Mouse (Mus musculus): Measurements from ENCODE around the gene Eri3.

DNA sequence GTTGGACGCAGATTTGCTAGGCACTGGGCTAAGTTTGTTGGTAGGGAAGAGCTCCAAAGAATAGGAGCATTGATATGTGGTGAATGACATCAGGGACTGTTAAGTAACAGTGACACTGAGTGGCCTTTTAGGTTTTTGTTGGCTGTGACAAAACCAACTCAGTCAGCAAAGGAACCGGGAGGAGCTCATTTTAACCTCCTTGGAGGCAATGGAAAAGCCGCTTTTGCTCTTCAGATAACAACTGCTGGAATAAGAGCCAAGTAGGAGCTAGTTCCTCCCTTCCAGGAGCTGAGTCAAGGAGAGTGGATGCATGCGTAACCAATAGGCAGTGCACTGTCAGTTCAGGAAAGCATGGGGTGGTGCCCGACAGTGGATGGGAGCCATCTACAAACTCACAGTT lies 20.8 kb downstream of the Eri3 start:
- TF ChIP-seq CTCF (IDR thresholded peaks at IDR 0.05; ENCODE audit: borderline replicate concordance, extremely low read depth, insufficient read depth, insufficient read length) (no peak), POLR2A (IDR thresholded peaks at IDR 0.05; ENCODE audit: borderline replicate concordance, extremely low read depth, insufficient read depth, insufficient read length, poor library complexity, severe bottlenecking) (no peak)
